Mouse (Mus musculus): ENCODE measurements around the gene Hdac4. TPM values are rescaled to one million over a fixed set of nuclear protein-coding genes. Genes with fewer than 3 reads are reported as not detected.

The Hdac4 gene
- polyA plus RNA-seq (2012; rRNA removed): 14.3 and 16.7 TPM in 2 replicates

DNA sequence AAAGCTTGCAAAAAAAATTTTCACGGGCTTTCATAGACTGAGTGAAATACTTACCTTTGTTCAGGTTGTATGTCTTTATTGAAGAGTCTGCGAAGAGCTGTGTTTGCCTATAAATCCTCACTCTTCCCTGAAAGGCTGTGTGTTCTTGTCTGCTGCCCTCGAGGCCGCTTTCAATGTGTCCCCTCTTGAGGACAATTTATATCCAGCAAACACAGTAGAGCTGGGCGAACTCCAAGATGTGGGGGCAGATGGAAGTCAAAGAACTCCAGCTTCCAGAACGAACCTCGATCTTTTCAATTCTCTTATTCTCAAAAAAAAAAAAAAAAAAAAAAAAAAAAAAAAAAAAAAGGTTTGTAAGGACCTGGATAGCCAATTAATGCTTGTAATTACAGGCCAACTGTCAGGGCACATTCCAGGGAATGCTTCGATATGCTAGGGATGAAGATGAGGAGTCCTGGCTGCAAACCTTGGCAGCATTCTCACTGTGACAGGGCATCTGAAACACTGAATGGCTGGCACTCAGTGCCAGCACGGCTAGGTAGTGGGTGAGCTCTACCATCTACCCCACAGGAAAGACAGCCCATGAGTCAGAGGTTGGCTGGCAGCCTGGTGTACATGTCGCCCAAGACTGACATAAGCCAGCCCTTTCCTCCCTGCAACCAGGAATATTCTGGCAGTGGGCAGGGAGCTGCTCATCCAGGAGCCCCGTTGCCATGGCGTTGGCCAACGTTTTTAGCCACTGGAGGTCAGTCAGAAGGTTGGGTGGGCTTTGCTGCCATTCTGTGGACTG, at the start of gene Hdac4:
Hdac4 (minus strand) TSS at position 340 of the 790 bp plus-strand sequence.
- no peak for TF ChIP-seq POLR2A (IDR thresholded peaks at IDR 0.05; ENCODE audit: control insufficient read depth, low read depth, low read length)
- no peak for TF ChIP-seq CTCF (IDR thresholded peaks at IDR 0.05; ENCODE audit: control insufficient read depth, insufficient read depth, insufficient replicate concordance, low read depth, low read length)
- Histone ChIP-seq H3K27ac (ENCODE audit: control insufficient read depth, insufficient read depth, low read depth, low read length) (no peak within 1 kb of the TSS), H3K4me3 (ENCODE audit: control insufficient read depth, low read depth, low read length) (no peak within 1 kb of the TSS), H3K4me1 (ENCODE audit: control insufficient read depth, insufficient read depth, low read length) (no peaks in the 10 kb centered on the region; the same call in 1 of the 2 replicates), H3K36me3 (ENCODE audit: control insufficient read depth, insufficient read depth, low read length) (no peaks in the 10 kb centered on the region), H3K27me3 (ENCODE audit: control insufficient read depth, insufficient read depth, low read length) (no peaks in the 10 kb centered on the region)

DNA sequence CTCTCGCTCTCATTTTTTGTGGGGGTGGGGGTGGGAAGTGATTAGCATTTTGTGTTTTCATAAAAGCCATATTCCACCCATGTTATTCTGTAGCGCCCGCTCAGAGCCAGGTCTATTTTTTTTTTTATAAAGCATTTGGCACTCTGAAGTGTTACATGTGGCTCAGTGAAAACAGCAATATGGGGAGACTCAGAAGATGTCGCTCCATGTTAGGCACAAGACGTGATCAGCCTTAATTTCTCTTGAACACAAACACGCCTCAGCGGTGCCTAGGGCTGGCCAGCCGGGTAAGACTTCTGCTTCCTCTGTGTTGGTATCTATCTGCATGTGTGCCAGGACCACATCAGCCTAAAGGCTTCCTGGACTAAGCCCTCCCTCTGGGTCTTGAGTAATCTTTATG, 48.0 kb upstream of the Hdac4 start:
- Histone ChIP-seq H3K4me3 (ENCODE audit: control insufficient read depth, low read depth, low read length) (no peak overlapping the region), H3K4me1 (ENCODE audit: control insufficient read depth, insufficient read depth, low read length) (no peaks in the 10 kb centered on the region), H3K36me3 (ENCODE audit: control insufficient read depth, insufficient read depth, low read length) (no peaks in the 10 kb centered on the region), H3K27ac (ENCODE audit: control insufficient read depth, insufficient read depth, low read depth, low read length) (no peak overlapping the region), H3K27me3 (ENCODE audit: control insufficient read depth, insufficient read depth, low read length) (no peaks in the 10 kb centered on the region)
- TF ChIP-seq POLR2A (IDR thresholded peaks at IDR 0.05; ENCODE audit: control insufficient read depth, low read depth, low read length) (no peak), CTCF (IDR thresholded peaks at IDR 0.05; ENCODE audit: control insufficient read depth, insufficient read depth, insufficient replicate concordance, low read depth, low read length) (no peak)

DNA sequence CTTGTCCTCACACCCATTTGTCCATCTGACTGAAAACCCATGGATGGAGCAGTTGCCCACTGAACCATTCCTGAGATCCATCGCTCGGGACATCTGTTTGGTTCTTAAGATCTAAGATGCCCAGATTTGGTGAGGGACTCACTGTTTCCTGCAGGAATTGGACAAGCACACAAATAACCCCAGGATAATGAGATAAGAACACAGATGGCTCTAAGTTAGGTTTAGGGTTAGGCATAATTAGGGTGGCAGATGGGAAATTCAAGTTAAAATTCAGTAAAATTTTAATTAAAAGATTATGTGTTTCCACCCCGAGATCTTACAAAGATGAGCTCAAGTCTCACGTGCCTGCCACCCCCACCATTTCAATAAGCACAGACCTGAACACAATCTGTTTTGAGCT, 44.6 kb upstream of the Hdac4 start:
- TF ChIP-seq POLR2A (IDR thresholded peaks at IDR 0.05; ENCODE audit: control insufficient read depth, low read depth, low read length) (no peak), CTCF (IDR thresholded peaks at IDR 0.05; ENCODE audit: control insufficient read depth, insufficient read depth, insufficient replicate concordance, low read depth, low read length) (no peak)
- Histone ChIP-seq H3K27me3 (ENCODE audit: control insufficient read depth, insufficient read depth, low read length) (no peaks in the 10 kb centered on the region), H3K27ac (ENCODE audit: control insufficient read depth, insufficient read depth, low read depth, low read length) (no peak overlapping the region), H3K36me3 (ENCODE audit: control insufficient read depth, insufficient read depth, low read length) (no peaks in the 10 kb centered on the region), H3K4me1 (ENCODE audit: control insufficient read depth, insufficient read depth, low read length) (no peaks in the 10 kb centered on the region), H3K4me3 (ENCODE audit: control insufficient read depth, low read depth, low read length) (no peak overlapping the region)

DNA sequence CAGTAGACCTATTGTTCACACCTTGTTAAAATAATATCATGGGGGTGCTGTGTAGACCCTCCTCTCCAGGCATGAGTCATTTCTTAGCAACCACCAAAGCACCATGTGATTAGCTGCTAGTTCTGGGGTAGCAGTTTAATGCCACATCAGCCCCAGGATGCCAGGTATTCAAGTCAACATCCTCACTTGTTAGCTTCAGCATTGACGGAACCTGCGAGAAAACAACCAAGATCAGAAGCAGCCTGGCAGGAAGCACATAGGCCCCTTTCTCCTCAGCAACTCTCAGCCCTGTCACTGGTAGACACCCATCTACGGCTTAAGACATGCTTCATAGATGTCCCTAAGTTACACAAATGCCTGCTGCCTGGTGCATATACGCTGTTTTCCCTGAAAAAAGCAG, 40.1 kb upstream of the Hdac4 start:
- Histone ChIP-seq H3K4me1 (ENCODE audit: control insufficient read depth, insufficient read depth, low read length) (no peaks in the 10 kb centered on the region), H3K27me3 (ENCODE audit: control insufficient read depth, insufficient read depth, low read length) (no peaks in the 10 kb centered on the region), H3K4me3 (ENCODE audit: control insufficient read depth, low read depth, low read length) (no peak overlapping the region), H3K27ac (ENCODE audit: control insufficient read depth, insufficient read depth, low read depth, low read length) (no peak overlapping the region), H3K36me3 (ENCODE audit: control insufficient read depth, insufficient read depth, low read length) (no peaks in the 10 kb centered on the region)
- TF ChIP-seq POLR2A (IDR thresholded peaks at IDR 0.05; ENCODE audit: control insufficient read depth, low read depth, low read length) (no peak), CTCF (IDR thresholded peaks at IDR 0.05; ENCODE audit: control insufficient read depth, insufficient read depth, insufficient replicate concordance, low read depth, low read length) (no peak)

DNA sequence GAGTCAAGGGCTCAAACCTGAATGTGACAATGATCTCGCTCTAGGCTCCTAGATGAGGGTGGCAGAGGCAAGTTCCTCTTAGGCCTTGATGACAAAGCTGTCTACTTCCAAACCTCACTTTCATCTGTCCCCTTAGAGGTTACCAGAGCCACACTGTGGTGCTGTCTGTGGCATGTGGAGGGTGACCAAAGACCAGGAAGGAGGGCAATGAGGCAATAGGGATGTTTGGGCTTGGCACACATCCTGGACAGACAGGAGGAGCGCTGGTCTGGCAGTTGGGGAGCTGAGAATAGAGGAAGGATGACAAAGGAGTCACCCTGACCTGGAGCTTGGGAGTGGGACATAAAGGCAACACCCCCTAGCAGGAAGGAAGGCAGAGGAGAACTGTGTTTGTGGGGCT, 29.8 kb upstream of the Hdac4 start:
- no peak for TF ChIP-seq CTCF (IDR thresholded peaks at IDR 0.05; ENCODE audit: control insufficient read depth, insufficient read depth, insufficient replicate concordance, low read depth, low read length)
- no peak for TF ChIP-seq POLR2A (IDR thresholded peaks at IDR 0.05; ENCODE audit: control insufficient read depth, low read depth, low read length)
- Histone ChIP-seq H3K4me3 (ENCODE audit: control insufficient read depth, low read depth, low read length) (no peak overlapping the region), H3K4me1 (ENCODE audit: control insufficient read depth, insufficient read depth, low read length) (no peaks in the 10 kb centered on the region), H3K27me3 (ENCODE audit: control insufficient read depth, insufficient read depth, low read length) (no peaks in the 10 kb centered on the region), H3K36me3 (ENCODE audit: control insufficient read depth, insufficient read depth, low read length) (no peaks in the 10 kb centered on the region), H3K27ac (ENCODE audit: control insufficient read depth, insufficient read depth, low read depth, low read length) (no peak overlapping the region)

DNA sequence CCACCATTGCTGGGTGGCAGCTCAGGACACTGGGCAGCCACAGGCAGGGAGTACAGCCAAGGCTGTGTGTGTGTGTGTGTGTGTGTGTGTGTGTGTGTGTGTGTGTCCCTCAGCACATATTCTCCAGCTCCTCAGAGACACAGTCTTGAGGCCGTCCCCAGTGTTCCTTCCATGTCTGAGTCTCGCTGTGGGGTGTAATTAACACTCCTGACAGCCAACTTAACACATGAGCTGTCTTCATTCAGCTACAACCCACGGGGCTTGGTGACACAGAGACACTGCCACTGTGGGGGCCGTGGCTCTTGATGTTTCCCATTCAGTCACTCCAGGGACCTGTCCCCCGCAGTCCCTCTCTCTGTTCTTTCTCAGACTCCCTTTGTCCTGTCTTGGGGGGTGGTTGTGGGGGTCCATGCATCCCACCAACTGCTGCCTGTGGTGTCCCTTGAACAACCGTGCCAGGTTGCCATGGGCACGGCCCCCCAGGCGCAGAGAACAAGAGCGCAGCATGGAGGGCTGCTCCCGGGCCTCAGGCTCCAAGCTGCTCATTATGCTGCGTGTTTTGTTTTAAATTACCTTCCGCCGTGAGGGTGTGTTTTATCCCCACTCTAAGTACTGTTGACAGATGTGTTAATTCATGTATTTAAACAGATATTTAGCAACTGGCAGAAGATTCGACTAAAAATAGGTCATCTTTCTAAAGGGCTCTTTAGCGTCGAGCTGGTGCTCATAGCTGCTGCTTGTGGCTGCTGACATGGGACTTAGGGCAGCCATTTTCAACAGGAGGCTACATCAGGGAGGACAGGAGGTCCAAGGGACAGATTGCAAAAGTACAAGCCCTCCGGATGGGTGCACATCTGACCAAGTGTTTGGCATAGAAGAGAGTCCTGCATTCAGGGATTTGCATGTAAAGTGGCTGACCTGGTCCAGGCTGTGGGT, 28.7 kb upstream of the Hdac4 start:
- H3K4me3 ChIP-seq (ENCODE audit: control insufficient read depth, low read depth, low read length): no peak overlapping the region
- no peak overlapping the region for H3K27ac ChIP-seq (ENCODE audit: control insufficient read depth, insufficient read depth, low read depth, low read length)
- no peaks in the 10 kb centered on the region for H3K36me3 ChIP-seq (ENCODE audit: control insufficient read depth, insufficient read depth, low read length)
- H3K4me1 ChIP-seq (ENCODE audit: control insufficient read depth, insufficient read depth, low read length): no peaks in the 10 kb centered on the region
- H3K27me3 ChIP-seq (ENCODE audit: control insufficient read depth, insufficient read depth, low read length): no peaks in the 10 kb centered on the region
- no peak for TF ChIP-seq POLR2A (IDR thresholded peaks at IDR 0.05; ENCODE audit: control insufficient read depth, low read depth, low read length)

DNA sequence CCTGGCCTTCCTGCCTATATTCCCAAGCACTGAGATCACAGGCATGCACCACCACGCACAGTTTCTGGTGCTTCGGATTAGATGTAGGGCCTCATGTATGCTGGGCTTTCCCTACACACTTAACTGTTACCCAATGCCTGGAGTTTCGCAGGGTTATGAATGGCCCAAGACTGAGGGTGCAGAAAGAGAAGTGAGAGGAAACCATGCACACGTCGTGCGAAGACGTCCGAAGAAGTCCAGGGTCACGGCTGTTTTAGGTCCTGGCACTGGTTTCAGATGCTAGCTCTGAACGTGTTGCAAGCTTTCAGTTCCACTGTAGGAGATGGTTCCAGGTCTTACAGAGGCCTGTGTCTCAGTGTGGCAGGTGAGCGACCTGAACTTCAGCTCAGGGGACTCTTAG, 21.2 kb upstream of the Hdac4 start:
- no peaks in the 10 kb centered on the region for H3K4me1 ChIP-seq (ENCODE audit: control insufficient read depth, insufficient read depth, low read length)
- no peak overlapping the region for H3K4me3 ChIP-seq (ENCODE audit: control insufficient read depth, low read depth, low read length)
- no peak overlapping the region for H3K27ac ChIP-seq (ENCODE audit: control insufficient read depth, insufficient read depth, low read depth, low read length)
- no peaks in the 10 kb centered on the region for H3K36me3 ChIP-seq (ENCODE audit: control insufficient read depth, insufficient read depth, low read length)
- TF ChIP-seq POLR2A (IDR thresholded peaks at IDR 0.05; ENCODE audit: control insufficient read depth, low read depth, low read length) (no peak), CTCF (IDR thresholded peaks at IDR 0.05; ENCODE audit: control insufficient read depth, insufficient read depth, insufficient replicate concordance, low read depth, low read length) (no peak)
- H3K27me3 ChIP-seq (ENCODE audit: control insufficient read depth, insufficient read depth, low read length): no peaks in the 10 kb centered on the region

Measured in testis, adult 2 months (tissue).